In the genomic region with DNA sequence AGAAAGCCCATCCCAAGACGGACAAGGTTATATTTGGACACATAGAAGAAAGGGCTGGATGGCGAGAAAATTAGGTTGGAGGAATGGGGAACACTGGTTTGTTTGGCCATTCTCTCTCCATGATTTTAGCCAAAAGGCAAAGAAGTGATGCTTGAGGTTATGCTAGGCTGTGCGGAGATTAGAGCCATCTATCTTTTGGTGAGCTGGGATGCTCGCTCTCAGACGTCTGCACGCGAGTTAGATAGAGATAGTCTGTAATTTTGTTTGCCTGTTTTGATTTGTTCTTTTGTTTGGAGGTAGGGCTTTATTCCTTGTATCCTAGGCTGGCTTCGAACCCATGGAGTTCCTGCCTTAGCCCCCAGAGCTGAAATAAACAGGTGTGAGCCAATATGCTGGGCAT, we compare ENCODE assay signal across 8 mouse cellular contexts. TPM values are rescaled to one million over a fixed set of nuclear protein-coding genes. Genes with fewer than 3 reads are reported as not detected.
DNase-seq lines count a peak whose midpoint lies in the region; ATAC-seq lines count a peak whose summit lies in the region.

No protein-coding gene starts in this region.

- H3K9me3 ChIP-seq in kidney, embryonic 14.5 days (ENCODE audit: control insufficient read depth, low read length) = no peaks in the 10 kb centered on the region
- H3K9me3 ChIP-seq in hindbrain, embryonic 13.5 days = no peaks in the 10 kb centered on the region
- H3K9me3 ChIP-seq in midbrain, embryonic 13.5 days = peaks cover 3% of the 10 kb centered on the region; the same call in 1 of the 2 replicates

- peaks cover 31% of the 10 kb centered on the region for H3K4me1 ChIP-seq in kidney, embryonic 14.5 days (ENCODE audit: control insufficient read depth, insufficient read depth, low read length)
- H3K4me1 ChIP-seq in brown adipose tissue, adult 24 weeks (ENCODE audit: control insufficient read depth, insufficient read depth, insufficient read length, low read length) = no peaks in the 10 kb centered on the region
- peaks cover 65% of the 10 kb centered on the region for H3K4me1 ChIP-seq in hindbrain, embryonic 13.5 days (replicated peaks)
- H3K4me1 ChIP-seq in midbrain, embryonic 13.5 days (replicated peaks) = peaks cover 65% of the 10 kb centered on the region

- H3K36me3 ChIP-seq in kidney, embryonic 14.5 days (ENCODE audit: control insufficient read depth, insufficient read depth, low read length) = peaks cover 43% of the 10 kb centered on the region
- peaks cover 41% of the 10 kb centered on the region for H3K36me3 ChIP-seq in hindbrain, embryonic 13.5 days
- H3K36me3 ChIP-seq in midbrain, embryonic 13.5 days = peaks cover 41% of the 10 kb centered on the region

- H3K9ac ChIP-seq in kidney, embryonic 14.5 days (ENCODE audit: low read depth, low read length) = peak overlapping the region; percentile 86
- peak overlapping the region; percentile 89 for H3K9ac ChIP-seq in hindbrain, embryonic 13.5 days
- peak overlapping the region; percentile 87 for H3K9ac ChIP-seq in midbrain, embryonic 13.5 days (replicated peaks)

- H3K4me2 ChIP-seq in kidney, embryonic 14.5 days (replicated peaks; ENCODE audit: low read depth, low read length) = peak overlapping the region; percentile 85
- H3K4me2 ChIP-seq in hindbrain, embryonic 13.5 days = peak overlapping the region; percentile 85
- H3K4me2 ChIP-seq in midbrain, embryonic 13.5 days (replicated peaks) = peak overlapping the region; percentile 90

- H3K27me3 ChIP-seq in kidney, embryonic 14.5 days (ENCODE audit: control insufficient read depth, insufficient read depth, low read length) = no peaks in the 10 kb centered on the region
- H3K27me3 ChIP-seq in hindbrain, embryonic 13.5 days = no peaks in the 10 kb centered on the region
- H3K27me3 ChIP-seq in midbrain, embryonic 13.5 days = no peaks in the 10 kb centered on the region

- intact Hi-C loops in gastrocnemius, postnatal 36 days (cut with DNase I) = no loop called here

- H3K4me3 ChIP-seq in kidney, embryonic 14.5 days (ENCODE audit: low read length) = peak overlapping the region; percentile 88
- H3K4me3 ChIP-seq in brown adipose tissue, adult 24 weeks (ENCODE audit: insufficient read depth, low read depth, low read length) = peak overlapping the region; percentile 74
- H3K4me3 ChIP-seq in hindbrain, embryonic 13.5 days = peak overlapping the region; percentile 77
- H3K4me3 ChIP-seq in midbrain, embryonic 13.5 days (replicated peaks) = peak overlapping the region; percentile 75

- peak overlapping the region; percentile 96 for H3K27ac ChIP-seq in kidney, embryonic 14.5 days (ENCODE audit: low read depth, low read length)
- 0 out of 2 replicates have a peak overlapping the region, but pooled peaks have one; percentile 73 for H3K27ac ChIP-seq in brown adipose tissue, adult 24 weeks (replicated peaks; ENCODE audit: low read depth, low read length)
- H3K27ac ChIP-seq in hindbrain, embryonic 13.5 days = peak overlapping the region; percentile 97
- H3K27ac ChIP-seq in midbrain, embryonic 13.5 days = peak overlapping the region; percentile 96

- WGBS in kidney, embryonic 14.5 days = 13% methylated on average over 8 of the region's 8 CpGs
- 13% methylated on average over 8 of the region's 8 CpGs for WGBS in hindbrain, embryonic 13.5 days
- 13% methylated on average over 8 of the region's 8 CpGs for WGBS in midbrain, embryonic 13.5 days

- no peak for ATAC-seq in kidney, embryonic 14.5 days (ENCODE audit: low FRiP score, low TSS enrichment)
- no peak for ATAC-seq in hindbrain, embryonic 13.5 days (ENCODE audit: low FRiP score)
- no peak for ATAC-seq in midbrain, embryonic 13.5 days
- no peak for ATAC-seq in cerebellum, adult (ENCODE audit: insufficient number of reproducible peaks, low FRiP score, low TSS enrichment)

- no peak for DNase-seq in kidney, postnatal 4 days
- no peak for DNase-seq in thymus, postnatal 10 days (ENCODE audit: low spot score in 2 of 2)
- no peak for DNase-seq in gastrocnemius, postnatal 36 days

RNA-seq across cellular contexts. Expression of a gene that starts 0.8 kb away (rescaled TPM):
- 28.2 and 34.9 TPM in 2 replicates for polyA plus RNA-seq in kidney, embryonic 14.5 days (2014; fragmentation: Nextera tagmentation; extraction: Ambion mirVana)
- 2.6 and 4.9 TPM in 2 replicates for polyA plus RNA-seq in brown adipose tissue, adult 24 weeks (2012; ENCODE audit: insufficient read depth, insufficient read length, missing spikeins)
- polyA plus RNA-seq in hindbrain, embryonic 13.5 days (2015; fragmentation: Nextera tagmentation; extraction: Ambion mirVana) = 26.8 and 28.6 TPM in 2 replicates
- 27.6 and 35.4 TPM in 2 replicates for polyA plus RNA-seq in midbrain, embryonic 13.5 days (2015; fragmentation: Nextera tagmentation; extraction: Ambion mirVana)
- 1 to 10 TPM; 3.3 to 4.6 TPM for total RNA-seq in gastrocnemius, postnatal 36 days (2021)

RNA-seq across cellular contexts. Expression of a gene that starts 5.6 kb away (rescaled TPM):
- polyA plus RNA-seq in kidney, embryonic 14.5 days (2014; fragmentation: Nextera tagmentation; extraction: Ambion mirVana) = 48.5 and 63.1 TPM in 2 replicates
- polyA plus RNA-seq in brown adipose tissue, adult 24 weeks (2012; ENCODE audit: insufficient read depth, insufficient read length, missing spikeins) = 24.2 and 26.4 TPM in 2 replicates
- polyA plus RNA-seq in hindbrain, embryonic 13.5 days (2015; fragmentation: Nextera tagmentation; extraction: Ambion mirVana) = 72.9 and 74.8 TPM in 2 replicates
- polyA plus RNA-seq in midbrain, embryonic 13.5 days (2015; fragmentation: Nextera tagmentation; extraction: Ambion mirVana) = 74.2 and 82.2 TPM in 2 replicates
- total RNA-seq in gastrocnemius, postnatal 36 days (2021) = 10 to 100 TPM; 12.6 to 16.5 TPM

RNA-seq across cellular contexts. Expression of a gene that starts 10.2 kb away (rescaled TPM):
- 426 and 499 TPM in 2 replicates for polyA plus RNA-seq in kidney, embryonic 14.5 days (2014; fragmentation: Nextera tagmentation; extraction: Ambion mirVana)
- 576 and 663 TPM in 2 replicates for polyA plus RNA-seq in brown adipose tissue, adult 24 weeks (2012; ENCODE audit: insufficient read depth, insufficient read length, missing spikeins)
- polyA plus RNA-seq in hindbrain, embryonic 13.5 days (2015; fragmentation: Nextera tagmentation; extraction: Ambion mirVana) = 670 and 709 TPM in 2 replicates
- 611 and 625 TPM in 2 replicates for polyA plus RNA-seq in midbrain, embryonic 13.5 days (2015; fragmentation: Nextera tagmentation; extraction: Ambion mirVana)
- 100 to 1,000 TPM; 142 to 178 TPM for total RNA-seq in gastrocnemius, postnatal 36 days (2021)

RNA-seq across cellular contexts. Expression of a gene that starts 14.1 kb away (rescaled TPM):
- 41.1 and 58.4 TPM in 2 replicates for polyA plus RNA-seq in kidney, embryonic 14.5 days (2014; fragmentation: Nextera tagmentation; extraction: Ambion mirVana)
- polyA plus RNA-seq in brown adipose tissue, adult 24 weeks (2012; ENCODE audit: insufficient read depth, insufficient read length, missing spikeins) = 1,981 and 2,287 TPM in 2 replicates
- polyA plus RNA-seq in hindbrain, embryonic 13.5 days (2015; fragmentation: Nextera tagmentation; extraction: Ambion mirVana) = 56.9 and 59.4 TPM in 2 replicates
- 48.4 and 51.7 TPM in 2 replicates for polyA plus RNA-seq in midbrain, embryonic 13.5 days (2015; fragmentation: Nextera tagmentation; extraction: Ambion mirVana)
- total RNA-seq in gastrocnemius, postnatal 36 days (2021) = 100 to 1,000 TPM; 320 to 384 TPM

RNA-seq across cellular contexts. Expression of a gene that starts 15.6 kb away (rescaled TPM):
- polyA plus RNA-seq in kidney, embryonic 14.5 days (2014; fragmentation: Nextera tagmentation; extraction: Ambion mirVana) = 13.2 and 16.4 TPM in 2 replicates
- 2.4 and 2.7 TPM in 2 replicates for polyA plus RNA-seq in brown adipose tissue, adult 24 weeks (2012; ENCODE audit: insufficient read depth, insufficient read length, missing spikeins)
- 28.1 TPM in 2 replicates for polyA plus RNA-seq in hindbrain, embryonic 13.5 days (2015; fragmentation: Nextera tagmentation; extraction: Ambion mirVana)
- 34.9 and 37.2 TPM in 2 replicates for polyA plus RNA-seq in midbrain, embryonic 13.5 days (2015; fragmentation: Nextera tagmentation; extraction: Ambion mirVana)
- total RNA-seq in gastrocnemius, postnatal 36 days (2021) = 1 to 10 TPM; 4.9 to 6.5 TPM
